Mouse (Mus musculus) kidney, embryonic 15.5 days (tissue): ENCODE measurements at regions not wholly inside any gene's neighbourhood (a gene's known extent, or its start where the extent isn't known, plus 50 kb on each side); places are given as distances from the start of the nearest gene placed in this dataset.

Experiments used
- ATAC-seq: fragments of 200-750 bp; cut with Nextera tagmentation; replicated peaks from 2 replicates; pipeline ENCODE4 v1.8.0; 2017; ENCODE audit warnings: moderate TSS enrichment; ENCODE audit not compliant: low FRiP score
- H3K27ac ChIP-seq: fragments of 300-500 bp; sonication (generic); 2 replicates; pipeline ENCODE4 v1.5.1; 2015; ENCODE audit warnings: mild to moderate bottlenecking, inconsistent platforms
- H3K27me3 ChIP-seq: fragments of 300-500 bp; sonication (generic); 2 replicates; pipeline ENCODE4 v1.6.1; 2015; ENCODE audit warnings: inconsistent platforms
- H3K36me3 ChIP-seq: fragments of 300-500 bp; sonication (generic); 2 replicates; pipeline ENCODE4 v1.6.1; 2015; ENCODE audit warnings: inconsistent platforms
- H3K4me1 ChIP-seq: fragments of 300-500 bp; sonication (generic); 2 replicates; pipeline ENCODE4 v1.6.1; 2015; ENCODE audit warnings: inconsistent platforms
- H3K4me2 ChIP-seq: fragments of 300-500 bp; sonication (generic); 2 replicates; pipeline ENCODE4 v1.6.1; 2015; ENCODE audit warnings: moderate library complexity, mild to moderate bottlenecking, inconsistent platforms
- H3K4me3 ChIP-seq: fragments of 300-500 bp; sonication (generic); replicated peaks from 2 replicates; pipeline ENCODE4 v1.5.1; 2015; ENCODE audit warnings: mild to moderate bottlenecking, inconsistent platforms
- H3K9ac ChIP-seq: fragments of 300-500 bp; sonication (generic); 2 replicates; pipeline ENCODE4 v1.6.1; 2015; ENCODE audit warnings: mild to moderate bottlenecking, inconsistent platforms
- H3K9me3 ChIP-seq: fragments of 300-500 bp; sonication (generic); replicated peaks from 2 replicates; pipeline ENCODE4 v1.6.1; 2016; ENCODE audit warnings: inconsistent platforms
- WGBS: fragments of 180-500 bp; shearing (Covaris S2); methylation state at CpG from one replicate; pipeline ENCODE4 v1.1.7; 2015; ENCODE audit warnings: mixed read lengths; 5-methylcytosine and 5-hydroxymethylcytosine counted together

DNA sequence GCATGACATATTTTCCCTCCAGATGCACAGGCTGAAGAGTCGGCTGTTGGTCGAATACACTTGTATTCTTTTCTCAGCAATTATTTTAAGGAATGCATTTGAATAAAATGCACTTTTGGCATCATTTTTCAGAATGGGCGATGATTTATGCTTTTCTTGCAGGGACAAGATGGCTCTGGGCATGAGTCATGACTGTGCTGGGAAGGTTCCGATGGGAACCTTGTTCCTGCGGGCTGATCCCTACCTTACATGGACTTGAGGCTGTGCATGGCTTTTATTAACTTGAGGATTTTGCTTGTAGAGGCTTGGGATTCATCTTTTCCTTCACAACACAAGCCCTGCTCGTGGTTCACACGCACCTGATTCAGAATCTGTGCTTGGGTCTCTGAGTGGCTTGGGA is 481.7 kb upstream of the Jag1 start:
- Histone ChIP-seq H3K27me3 (no peaks in the 10 kb centered on the region), H3K27ac (no peak overlapping the region), H3K4me3 (no peak overlapping the region), H3K4me1 (no peaks in the 10 kb centered on the region), H3K4me2 (no peak overlapping the region), H3K9ac (no peak overlapping the region), H3K36me3 (no peaks in the 10 kb centered on the region), H3K9me3 (no peaks in the 10 kb centered on the region)
- 87% methylated on average over 7 of the region's 7 CpGs for WGBS
- no peak for ATAC-seq

GRCm38 (mm10) chr2:137594509-137594908 is 478.1 kb upstream of the Jag1 start:
- no peak overlapping the region for H3K9ac ChIP-seq
- WGBS: 91% methylated on average over 4 of the region's 4 CpGs
- no peak overlapping the region for H3K27ac ChIP-seq
- ATAC-seq: no peak
- H3K4me1 ChIP-seq: no peaks in the 10 kb centered on the region
- H3K9me3 ChIP-seq: no peaks in the 10 kb centered on the region
- H3K27me3 ChIP-seq: no peaks in the 10 kb centered on the region
- H3K4me3 ChIP-seq: no peak overlapping the region
- no peaks in the 10 kb centered on the region for H3K36me3 ChIP-seq
- no peak overlapping the region for H3K4me2 ChIP-seq

- H3K36me3 ChIP-seq: no peaks in the 10 kb centered on the region
- H3K9ac ChIP-seq: no peak overlapping the region
- no peaks in the 10 kb centered on the region for H3K9me3 ChIP-seq
- ATAC-seq: no peak
- H3K4me1 ChIP-seq: no peaks in the 10 kb centered on the region
- no peak overlapping the region for H3K27ac ChIP-seq
- no peak overlapping the region for H3K4me3 ChIP-seq
- H3K27me3 ChIP-seq: no peaks in the 10 kb centered on the region
- 92% methylated on average over 1 of the region's 1 CpGs for WGBS
- H3K4me2 ChIP-seq: no peak overlapping the region
Measured at GRCm38 (mm10) chr2:137591551-137591950, 475.1 kb upstream of the Jag1 start.

GRCm38 (mm10) chr2:137581491-137581890 is 465.0 kb upstream of the Jag1 start:
- Histone ChIP-seq H3K4me3 (no peak overlapping the region), H3K4me1 (peaks cover 3% of the 10 kb centered on the region; the same call in 1 of the 2 replicates), H3K27ac (0 out of 2 replicates have a peak overlapping the region, but pooled peaks have one; percentile 10), H3K27me3 (no peaks in the 10 kb centered on the region), H3K9me3 (no peaks in the 10 kb centered on the region), H3K4me2 (no peak overlapping the region), H3K36me3 (no peaks in the 10 kb centered on the region), H3K9ac (no peak overlapping the region)
- 28% methylated on average over 2 of the region's 2 CpGs for WGBS
- no peak for ATAC-seq

DNA sequence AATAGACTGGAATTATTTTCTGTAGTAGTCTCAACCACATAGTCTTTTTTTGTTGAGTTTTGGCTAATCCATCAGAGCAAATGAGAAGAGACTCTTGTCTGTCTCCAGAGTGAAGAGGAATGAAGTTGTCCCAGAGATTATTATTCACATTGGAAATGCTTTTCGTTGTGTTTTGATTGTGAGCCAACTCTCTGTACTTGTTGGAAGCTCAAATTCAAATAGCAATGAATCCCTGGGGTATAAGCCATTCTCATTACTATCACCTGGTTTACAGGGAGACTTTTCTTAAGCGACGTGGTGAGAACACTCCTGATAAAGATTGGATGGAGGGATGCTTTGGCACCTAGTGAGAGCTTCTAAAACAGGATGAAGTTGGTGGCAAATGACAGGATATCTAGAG is 459.3 kb upstream of the Jag1 start:
- Histone ChIP-seq H3K9ac (no peak overlapping the region), H3K27ac (no peak overlapping the region), H3K9me3 (no peaks in the 10 kb centered on the region), H3K36me3 (no peaks in the 10 kb centered on the region), H3K4me3 (no peak overlapping the region), H3K27me3 (no peaks in the 10 kb centered on the region), H3K4me1 (0 out of 2 replicates have a peak, but pooled peaks cover 3% of the 10 kb centered on the region), H3K4me2 (no peak overlapping the region)
- WGBS: 81% methylated on average over 3 of the region's 3 CpGs
- ATAC-seq: no peak

DNA sequence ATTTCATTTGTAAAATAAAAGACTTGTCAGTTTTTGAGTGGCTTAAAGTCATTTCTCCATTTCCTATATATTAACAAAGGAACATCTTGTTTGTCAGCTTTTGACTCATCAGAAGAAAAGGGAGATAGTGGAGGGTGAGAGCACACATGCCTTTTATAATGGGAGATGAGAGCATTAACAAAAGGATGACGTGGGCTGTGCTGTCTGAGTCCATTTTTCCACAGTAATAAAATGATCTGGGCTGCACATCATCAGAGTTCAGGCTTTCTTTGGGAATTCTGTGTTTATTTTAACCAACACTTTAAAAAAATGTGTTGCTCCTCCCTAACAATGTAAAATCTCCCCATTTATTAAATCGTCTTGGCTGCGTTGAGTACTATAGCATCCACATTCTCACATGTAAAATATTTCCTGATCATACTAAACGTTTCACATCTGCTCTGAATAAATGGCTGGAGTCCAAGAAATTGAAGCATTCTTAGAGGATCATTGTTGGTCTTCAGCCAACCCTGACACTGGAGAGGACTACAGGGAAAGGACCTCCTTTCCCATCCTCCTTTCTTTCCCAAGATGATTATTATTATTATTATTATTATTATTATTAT is 458.5 kb upstream of the Jag1 start:
- Histone ChIP-seq H3K27me3 (no peaks in the 10 kb centered on the region), H3K36me3 (no peaks in the 10 kb centered on the region), H3K9ac (no peak overlapping the region), H3K4me3 (no peak overlapping the region), H3K27ac (no peak overlapping the region), H3K9me3 (no peaks in the 10 kb centered on the region), H3K4me1 (0 out of 2 replicates have a peak, but pooled peaks cover 3% of the 10 kb centered on the region), H3K4me2 (no peak overlapping the region)
- 41% methylated on average over 4 of the region's 4 CpGs for WGBS
- no peak for ATAC-seq

- Histone ChIP-seq H3K27me3 (no peaks in the 10 kb centered on the region), H3K4me3 (no peak overlapping the region), H3K27ac (no peak overlapping the region), H3K9me3 (no peaks in the 10 kb centered on the region), H3K36me3 (no peaks in the 10 kb centered on the region), H3K4me1 (0 out of 2 replicates have a peak, but pooled peaks cover 2% of the 10 kb centered on the region), H3K4me2 (no peak overlapping the region), H3K9ac (no peak overlapping the region)
- WGBS: 82% methylated on average over 1 of the region's 1 CpGs
- ATAC-seq: no peak
Measured at GRCm38 (mm10) chr2:137571146-137571545, 454.7 kb upstream of the Jag1 start.

DNA sequence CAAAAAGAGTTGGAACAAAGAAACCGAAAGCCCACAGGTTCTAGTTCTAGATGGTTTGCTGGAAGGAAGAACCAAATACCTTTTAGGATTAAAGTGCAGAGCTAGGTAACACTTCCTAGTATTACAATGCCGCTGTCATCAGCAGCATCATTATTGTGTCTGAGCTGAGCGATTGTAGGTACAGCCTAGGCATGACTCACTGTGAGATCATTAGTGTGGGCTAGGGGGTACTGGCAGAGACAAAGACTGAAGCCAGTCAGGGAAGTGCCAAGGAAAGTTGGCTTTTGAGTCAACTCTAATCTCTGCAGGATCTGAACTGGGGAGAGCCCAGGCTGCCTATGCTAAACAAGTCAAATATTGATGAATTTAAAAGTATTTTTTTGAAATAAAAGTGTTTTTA is 450.2 kb upstream of the Jag1 start:
- 88% methylated on average over 3 of the region's 3 CpGs for WGBS
- Histone ChIP-seq H3K27me3 (no peaks in the 10 kb centered on the region), H3K36me3 (no peaks in the 10 kb centered on the region), H3K4me1 (peaks cover 4% of the 10 kb centered on the region; the same call in 1 of the 2 replicates), H3K4me3 (no peak overlapping the region), H3K27ac (no peak overlapping the region), H3K4me2 (no peak overlapping the region), H3K9me3 (no peaks in the 10 kb centered on the region), H3K9ac (no peak overlapping the region)
- ATAC-seq: no peak

DNA sequence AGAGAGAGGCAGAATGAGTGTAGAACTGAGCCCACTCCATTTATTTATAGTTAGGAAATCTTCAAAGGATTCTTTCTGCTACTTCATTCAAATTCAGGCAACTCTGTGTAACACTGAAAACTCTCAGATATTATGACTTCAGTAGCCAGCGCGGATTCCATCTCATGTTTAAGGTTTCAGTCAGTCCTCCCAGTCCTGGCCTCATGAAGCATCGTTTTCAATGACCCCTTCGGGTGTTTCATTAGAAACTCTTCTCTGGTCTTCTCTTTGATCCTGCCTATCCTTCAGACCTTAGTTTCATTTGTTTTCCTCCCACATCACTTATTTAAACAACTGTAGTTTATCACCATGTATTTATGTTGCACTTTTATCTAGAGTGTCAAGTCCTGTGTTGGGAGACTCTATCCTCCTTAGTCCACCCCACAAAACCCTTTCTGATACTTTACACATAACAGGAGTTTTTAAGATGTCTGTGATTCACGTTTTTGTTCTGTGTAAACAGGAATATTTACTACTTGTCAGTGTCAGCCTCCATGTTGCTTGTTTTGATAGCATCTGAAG is 447.7 kb upstream of the Jag1 start:
- H3K36me3 ChIP-seq: no peaks in the 10 kb centered on the region
- H3K4me2 ChIP-seq: no peak overlapping the region
- no peaks in the 10 kb centered on the region for H3K9me3 ChIP-seq
- 19% methylated on average over 5 of the region's 5 CpGs for WGBS
- H3K4me3 ChIP-seq: no peak overlapping the region
- H3K27ac ChIP-seq: no peak overlapping the region
- peaks cover 4% of the 10 kb centered on the region; the same call in 1 of the 2 replicates for H3K4me1 ChIP-seq
- no peaks in the 10 kb centered on the region for H3K27me3 ChIP-seq
- peak; percentile 83 for ATAC-seq
- H3K9ac ChIP-seq: no peak overlapping the region

- 62% methylated on average over 4 of the region's 4 CpGs for WGBS
- Histone ChIP-seq H3K9ac (no peak overlapping the region), H3K9me3 (no peaks in the 10 kb centered on the region), H3K4me1 (peaks cover 4% of the 10 kb centered on the region; the same call in 1 of the 2 replicates), H3K4me3 (no peak overlapping the region), H3K27me3 (no peaks in the 10 kb centered on the region), H3K36me3 (no peaks in the 10 kb centered on the region), H3K27ac (no peak overlapping the region), H3K4me2 (no peak overlapping the region)
- no peak for ATAC-seq
Measured at GRCm38 (mm10) chr2:137560366-137560765, 443.9 kb upstream of the Jag1 start.

GRCm38 (mm10) chr2:137553871-137554270 is 437.4 kb upstream of the Jag1 start:
- WGBS: 92% methylated on average over 2 of the region's 2 CpGs
- no peaks in the 10 kb centered on the region for H3K9me3 ChIP-seq
- no peak for ATAC-seq
- no peaks in the 10 kb centered on the region for H3K27me3 ChIP-seq
- H3K27ac ChIP-seq: no peak overlapping the region
- H3K4me2 ChIP-seq: no peak overlapping the region
- no peak overlapping the region for H3K4me3 ChIP-seq
- no peaks in the 10 kb centered on the region for H3K4me1 ChIP-seq
- H3K36me3 ChIP-seq: no peaks in the 10 kb centered on the region
- H3K9ac ChIP-seq: no peak overlapping the region

- Histone ChIP-seq H3K9ac (no peak overlapping the region), H3K4me2 (no peak overlapping the region), H3K4me3 (no peak overlapping the region)
Measured at GRCm38 (mm10) chr2:137536581-137536980, 420.1 kb upstream of the Jag1 start.

GRCm38 (mm10) chr2:137516271-137516670 is 399.8 kb upstream of the Jag1 start:
- no peaks in the 10 kb centered on the region for H3K27me3 ChIP-seq
- no peak overlapping the region for H3K9ac ChIP-seq
- H3K4me1 ChIP-seq: peaks cover 12% of the 10 kb centered on the region
- no peak overlapping the region for H3K4me3 ChIP-seq
- H3K27ac ChIP-seq: no peak overlapping the region
- no peaks in the 10 kb centered on the region for H3K36me3 ChIP-seq
- WGBS: 77% methylated on average over 2 of the region's 2 CpGs
- ATAC-seq: no peak
- H3K4me2 ChIP-seq: no peak overlapping the region
- H3K9me3 ChIP-seq: no peaks in the 10 kb centered on the region

More at GRCm38 (mm10) chr2:137536581-137536980, 420.1 kb upstream of the Jag1 start:
- Histone ChIP-seq H3K36me3 (no peaks in the 10 kb centered on the region), H3K27ac (no peak overlapping the region), H3K4me1 (no peaks in the 10 kb centered on the region), H3K27me3 (no peaks in the 10 kb centered on the region), H3K9me3 (no peaks in the 10 kb centered on the region)
- ATAC-seq: no peak
- 44% methylated on average over 2 of the region's 2 CpGs for WGBS
